Mouse (Mus musculus) adrenal gland, postnatal 36 days (tissue): ENCODE measurements around the gene Ccl26. TPM values are rescaled to one million over a fixed set of nuclear protein-coding genes. Genes with fewer than 3 reads are reported as not detected.

ENCODE experiments used
- DNase-seq, 2 experiments: peaks; one replicate each; pipeline ENCODE4 v3.0.0; 2021; ENCODE audit warnings: mixed read lengths in 1 of 2
- total RNA-seq, 2 experiments: library from RNA; stranded (reverse); gene quantifications; 2 replicates each; pipeline ENCODE4 v1.2.3; 2021

The Ccl26 gene
- total RNA-seq, 2 experiments from 2014 or later: not detected

- DNase-seq: no peak
These were observed 25.6 kb downstream of the Ccl26 start for GRCm38 (mm10) chr5:135537794-135538214.

GRCm38 (mm10) chr5:135537326-135537725 lies 26.0 kb downstream of the Ccl26 start:
- DNase-seq: peak; percentile 31 to 49

GRCm38 (mm10) chr5:135535867-135536266 lies 27.5 kb downstream of the Ccl26 start:
- DNase-seq: no peak

- DNase-seq: peak; percentile 58 to 78
These were observed 29.9 kb downstream of the Ccl26 start for GRCm38 (mm10) chr5:135533431-135533830.

- peak; percentile 59 to 63 for DNase-seq
These were observed 32.0 kb downstream of the Ccl26 start for GRCm38 (mm10) chr5:135531306-135531845.

GRCm38 (mm10) chr5:135529964-135530363 lies 33.4 kb downstream of the Ccl26 start:
- DNase-seq: no peak

GRCm38 (mm10) chr5:135529310-135529709 lies 34.1 kb downstream of the Ccl26 start:
- DNase-seq: peak in 1 of 2 experiments; percentile 10

- DNase-seq: peak; percentile 33 to 53
These were observed 35.4 kb downstream of the Ccl26 start for GRCm38 (mm10) chr5:135527986-135528385.

- no peak for DNase-seq
These were observed 38.5 kb downstream of the Ccl26 start for GRCm38 (mm10) chr5:135524660-135525560.

- DNase-seq: no peak
These were observed 39.3 kb downstream of the Ccl26 start for GRCm38 (mm10) chr5:135524087-135524486.

- peak; percentile 85 for DNase-seq
These were observed 41.2 kb downstream of the Ccl26 start for GRCm38 (mm10) chr5:135522111-135522722.

- no peak for DNase-seq
These were observed 46.0 kb downstream of the Ccl26 start for GRCm38 (mm10) chr5:135517348-135517883.

GRCm38 (mm10) chr5:135513131-135513530 lies 50.2 kb downstream of the Ccl26 start:
- DNase-seq: no peak

GRCm38 (mm10) chr5:135511105-135511504 lies 52.3 kb downstream of the Ccl26 start:
- peak in 1 of 2 experiments; percentile 57 for DNase-seq

Other genes starting within 250 kb of the Ccl26 start
- not detected for gene Fkbp6, start 213.5 kb downstream of the Ccl26 start, total RNA-seq
- not detected for gene Trim50, start 210.3 kb downstream of the Ccl26 start, total RNA-seq
- gene Nsun5, start 193.6 kb downstream of the Ccl26 start, total RNA-seq: 10 to 100 TPM; 13.7 to 23.7 TPM
- gene Pom121, start 169.0 kb downstream of the Ccl26 start, total RNA-seq: 10 to 100 TPM; 21.4 to 24.6 TPM
- 10 to 100 TPM; 20.0 to 28.0 TPM for gene Hip1, start 18.4 kb downstream of the Ccl26 start, total RNA-seq
- under 1 TPM; 0.73 to 0.82 TPM for gene Ccl24, start 9.5 kb upstream of the Ccl26 start, total RNA-seq
- 10 to 100 TPM; 46.9 to 48.8 TPM for gene Rhbdd2, start 69.0 kb upstream of the Ccl26 start, total RNA-seq
- gene Por, start 106.5 kb upstream of the Ccl26 start, total RNA-seq: 100 to 1,000 TPM; 300 to 324 TPM
- 10 to 100 TPM; 55.5 to 59.9 TPM for gene Tmem120a, start 180.9 kb upstream of the Ccl26 start, total RNA-seq
- under 1 TPM; 0.33 to 0.83 TPM for gene Styxl1, start 214.8 kb upstream of the Ccl26 start, total RNA-seq
- 100 to 1,000 TPM; 489 to 545 TPM for gene Mdh2, start 214.9 kb upstream of the Ccl26 start, total RNA-seq
- gene Srrm3, start 243.3 kb upstream of the Ccl26 start, total RNA-seq: 1 to 10 TPM; 1.6 to 3.4 TPM